In the genomic region with DNA sequence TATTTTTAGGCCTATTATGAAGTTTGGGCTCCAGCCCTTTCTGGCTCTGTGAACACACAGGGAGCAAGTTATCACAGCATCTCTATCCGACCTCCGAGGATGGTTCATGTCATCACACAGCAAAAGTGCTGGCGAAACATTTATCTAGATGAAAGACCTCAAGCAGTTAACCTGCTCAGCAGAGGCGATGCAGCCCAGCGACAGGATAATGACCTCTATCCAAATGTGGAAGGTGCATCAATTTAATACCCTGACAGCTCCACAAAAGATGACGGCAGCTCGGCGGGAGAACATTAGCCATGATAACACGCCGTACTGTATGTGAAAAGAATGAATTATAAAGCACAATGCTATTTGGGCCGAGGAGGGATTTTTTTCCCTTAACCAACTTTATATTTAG, we compare ENCODE assay signal across 17 mouse cellular contexts.
DNase-seq lines count a peak whose midpoint lies in the region; ATAC-seq lines count a peak whose summit lies in the region.
"Had no signal": no experiment of that assay in that cellular context is flagged by ENCODE, and none has a peak within 500 bp of the region (broad histone marks: within the 10 kb centered on the region; RNA-seq: fewer than 3 reads in every experiment).

No protein-coding gene starts in this region.

- ATAC-seq in hindbrain, embryonic 14.5 days (ENCODE audit: low FRiP score), result peak; percentile 51; the same call in 1 of the 2 replicates
- ATAC-seq: CD4-positive, CD25-positive, alpha-beta regulatory T cell, adult 4 months had no signal

- no peaks in the 10 kb centered on the region for H3K9me3 ChIP-seq in hindbrain, embryonic 14.5 days (ENCODE audit: control insufficient read depth, low read length)
- H3K9me3 ChIP-seq: embryonic facial prominence, embryonic 15.5 days; limb, embryonic 10.5 days; liver, embryonic 13.5 days had no signal

- H3K9ac ChIP-seq in hindbrain, embryonic 14.5 days, result 0 out of 2 replicates have a peak overlapping the region, but pooled peaks have one; percentile 10
- H3K9ac ChIP-seq: embryonic facial prominence, embryonic 15.5 days; liver, embryonic 13.5 days had no signal

- WGBS in hindbrain, embryonic 14.5 days, result 9% methylated on average over 11 of the region's 11 CpGs

- H3K4me1 ChIP-seq in brown adipose tissue, adult 24 weeks (ENCODE audit: control insufficient read depth, insufficient read depth, insufficient read length, low read length), result peaks cover 6% of the 10 kb centered on the region; the same call in 1 of the 2 replicates
- H3K4me1 ChIP-seq in hindbrain, embryonic 14.5 days (replicated peaks; ENCODE audit: control insufficient read depth, insufficient read depth, low read length), result peaks cover 15% of the 10 kb centered on the region
- H3K4me1 ChIP-seq: embryonic facial prominence, embryonic 15.5 days; liver, embryonic 13.5 days had no signal

- H3K4me3 ChIP-seq in brown adipose tissue, adult 24 weeks (ENCODE audit: insufficient read depth, low read depth, low read length), result no peak overlapping the region
- no peak overlapping the region for H3K4me3 ChIP-seq in hindbrain, embryonic 14.5 days (replicated peaks; ENCODE audit: low read length)
- H3K4me3 ChIP-seq: embryonic facial prominence, embryonic 15.5 days; limb, embryonic 10.5 days; liver, embryonic 13.5 days had no signal

- peak; percentile 53 for DNase-seq in embryo, embryonic 11 days
- DNase-seq in hindbrain, embryonic 14.5 days (ENCODE audit: low spot score), result no peak
- peak; percentile 41 for DNase-seq in neural tube, embryonic 10.5 days (ENCODE audit: extremely low spot score, low spot score)
- no peak for DNase-seq in layer of hippocampus, postnatal 10 days (ENCODE audit: low spot score in 2 of 2)
- no peak for DNase-seq in cerebellum, postnatal 36 days
- no peak for DNase-seq in c-Kit-positive CD71-positive TER-119-positive erythroid progenitor cells, embryonic 14.5 days (ENCODE audit: low spot score)
- DNase-seq: adrenal gland, postnatal 10 days; cerebellum, postnatal 25 days; gastrocnemius, postnatal 25 days; kidney, adult 11 months; kidney, postnatal 36 days; liver, embryonic 13.5 days; thymus, postnatal 25 days had no signal

- H3K36me3 ChIP-seq in hindbrain, embryonic 14.5 days (replicated peaks; ENCODE audit: control insufficient read depth, insufficient read depth), result no peaks in the 10 kb centered on the region
- H3K36me3 ChIP-seq: embryonic facial prominence, embryonic 15.5 days; limb, embryonic 10.5 days; liver, embryonic 13.5 days had no signal

- 0 out of 2 replicates have a peak overlapping the region, but pooled peaks have one; percentile 20 for H3K4me2 ChIP-seq in hindbrain, embryonic 14.5 days (replicated peaks)
- H3K4me2 ChIP-seq: embryonic facial prominence, embryonic 15.5 days; liver, embryonic 13.5 days had no signal

- H3K27ac ChIP-seq in brown adipose tissue, adult 24 weeks (replicated peaks; ENCODE audit: low read depth, low read length), result peak overlapping the region; percentile 27; the same call in 1 of the 2 replicates
- H3K27ac ChIP-seq in hindbrain, embryonic 14.5 days, result peak overlapping the region; percentile 56; the same call in 1 of the 2 replicates
- H3K27ac ChIP-seq: embryonic facial prominence, embryonic 15.5 days; liver, embryonic 13.5 days had no signal

- H3K27me3 ChIP-seq in hindbrain, embryonic 14.5 days (ENCODE audit: control insufficient read depth, insufficient read depth, low read length), result peaks cover 10% of the 10 kb centered on the region
- H3K27me3 ChIP-seq: embryonic facial prominence, embryonic 15.5 days; liver, embryonic 13.5 days had no signal

Comparison
In these comparisons a context has a peak if more than half of its experiments do, and no peak if none do; other contexts are left out.
1. DNase-seq: peak in embryo, embryonic 11 days (single experiment) and neural tube, embryonic 10.5 days (single experiment); none in hindbrain, embryonic 14.5 days (single experiment), layer of hippocampus, postnatal 10 days (0 of 2), cerebellum, postnatal 36 days (0 of 2) and c-Kit-positive CD71-positive TER-119-positive erythroid progenitor cells, embryonic 14.5 days (single experiment).